Mouse (Mus musculus) ES-Bruce4 (cell line): ENCODE results near the gene Insl3. TPM values are rescaled to one million over a fixed set of nuclear protein-coding genes. Genes with fewer than 3 reads are reported as not detected.

ENCODE experiments used
- H3K27ac ChIP-seq: 2 replicates; pipeline ENCODE4 v1.5.1; 2012; ENCODE audit warnings: low read length, inconsistent platforms; ENCODE audit not compliant: insufficient read depth
- H3K27me3 ChIP-seq: 2 replicates; pipeline ENCODE4 v1.6.1; 2012; ENCODE audit warnings: mild to moderate bottlenecking, low read length, inconsistent platforms; ENCODE audit not compliant: control insufficient read depth, poor library complexity, insufficient read depth, severe bottlenecking
- H3K36me3 ChIP-seq: 2 replicates; pipeline ENCODE4 v1.6.1; 2012; ENCODE audit warnings: inconsistent platforms, mild to moderate bottlenecking, low read length, moderate library complexity; ENCODE audit not compliant: control insufficient read depth, poor library complexity, insufficient read depth, severe bottlenecking
- H3K4me1 ChIP-seq: one replicate; pipeline ENCODE4 v1.8.1; 2011; ENCODE audit warnings: low read length; ENCODE audit not compliant: control insufficient read depth, insufficient read depth
- H3K4me3 ChIP-seq: 2 replicates; pipeline ENCODE4 v1.5.1; 2011; ENCODE audit warnings: low read depth, mild to moderate bottlenecking, low read length
- H3K9ac ChIP-seq: 2 replicates; pipeline ENCODE4 v1.6.1; 2012; ENCODE audit warnings: low read depth, mild to moderate bottlenecking, inconsistent platforms; ENCODE audit not compliant: poor library complexity, severe bottlenecking
- H3K9me3 ChIP-seq: replicated peaks from 2 replicates; pipeline ENCODE4 v1.6.1; 2012; ENCODE audit warnings: mild to moderate bottlenecking, low read length, inconsistent platforms; ENCODE audit not compliant: control insufficient read depth, poor library complexity, insufficient read depth, severe bottlenecking
- CTCF ChIP-seq: IDR thresholded peaks from one replicate; pipeline ENCODE4 v1.8.1; 2011; ENCODE audit warnings: low read depth, low read length
- EP300 ChIP-seq: IDR thresholded peaks from 2 replicates; pipeline ENCODE4 v1.6.1; 2011; ENCODE audit warnings: low read depth, low read length; ENCODE audit not compliant: insufficient read depth
- POLR2A ChIP-seq: IDR thresholded peaks from one replicate; pipeline ENCODE4 v1.8.1; 2011; ENCODE audit warnings: low read length; ENCODE audit not compliant: insufficient read depth
- polyA plus RNA-seq: library from polyadenylated mRNA; stranded (reverse); fragments of >200 nt; gene quantifications from 2 replicates; pipeline ENCODE4 v1.2.4, GENCODE M21; 2011; ENCODE audit warnings: low read depth; ENCODE audit not compliant: missing spikeins, insufficient read depth, insufficient read length

The Insl3 gene
- polyA plus RNA-seq, 1 experiment: 1.3 TPM

- peak overlapping the region; percentile 71 for H3K9ac ChIP-seq
- H3K27ac ChIP-seq: no peak overlapping the region
- peak overlapping the region; percentile 55 for H3K4me3 ChIP-seq
- TF ChIP-seq CTCF (peak; percentile 28), EP300 (no peak)
- no peaks in the 10 kb centered on the region for H3K9me3 ChIP-seq
- no peaks in the 10 kb centered on the region for H3K36me3 ChIP-seq
- no peaks in the 10 kb centered on the region for H3K27me3 ChIP-seq
- H3K4me1 ChIP-seq: peaks cover 7% of the 10 kb centered on the region
Measured at GRCm38 (mm10) chr8:71679116-71679515, 9.9 kb upstream of the Insl3 start.

DNA sequence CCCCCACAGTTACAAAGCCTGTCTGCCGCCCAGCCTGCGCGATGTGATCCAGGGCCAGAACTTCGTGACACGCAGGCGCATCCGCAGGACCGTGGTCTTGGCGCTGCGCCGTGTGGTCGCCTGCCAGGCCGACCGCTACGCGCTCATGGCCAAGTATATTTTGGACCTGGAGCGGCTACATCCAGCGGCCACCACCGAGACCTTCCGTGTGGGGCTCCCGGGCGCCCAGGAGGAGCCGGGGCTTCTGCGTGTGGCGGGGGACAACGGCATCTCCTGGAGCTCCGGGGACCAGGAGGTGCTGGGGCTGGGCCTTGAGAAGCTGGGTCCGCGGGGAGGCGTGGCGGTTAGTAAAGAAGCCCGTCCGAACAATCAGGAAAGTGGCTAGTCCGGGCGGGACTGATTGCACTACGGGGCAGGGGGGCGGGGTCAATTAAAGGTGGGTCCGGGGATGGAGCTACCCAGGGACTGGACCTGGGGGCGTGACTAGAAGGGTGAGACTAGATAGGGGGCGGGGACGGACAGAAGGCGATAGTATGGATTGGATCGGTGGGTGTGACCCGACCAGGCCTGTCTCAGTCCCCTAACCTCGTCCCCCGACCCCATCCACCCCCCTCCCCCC is 9.4 kb upstream of the Insl3 start:
- 0 out of 2 replicates have a peak, but pooled peaks have one; percentile 30 for TF ChIP-seq EP300
- TF ChIP-seq CTCF: no peak
- no peak for TF ChIP-seq POLR2A
- H3K36me3 ChIP-seq: no peaks in the 10 kb centered on the region
- no peaks in the 10 kb centered on the region for H3K9me3 ChIP-seq
- no peak overlapping the region for H3K27ac ChIP-seq
- H3K9ac ChIP-seq: peak overlapping the region; percentile 71
- no peaks in the 10 kb centered on the region for H3K27me3 ChIP-seq
- peak overlapping the region; percentile 55 for H3K4me3 ChIP-seq
- peaks cover 7% of the 10 kb centered on the region for H3K4me1 ChIP-seq

DNA sequence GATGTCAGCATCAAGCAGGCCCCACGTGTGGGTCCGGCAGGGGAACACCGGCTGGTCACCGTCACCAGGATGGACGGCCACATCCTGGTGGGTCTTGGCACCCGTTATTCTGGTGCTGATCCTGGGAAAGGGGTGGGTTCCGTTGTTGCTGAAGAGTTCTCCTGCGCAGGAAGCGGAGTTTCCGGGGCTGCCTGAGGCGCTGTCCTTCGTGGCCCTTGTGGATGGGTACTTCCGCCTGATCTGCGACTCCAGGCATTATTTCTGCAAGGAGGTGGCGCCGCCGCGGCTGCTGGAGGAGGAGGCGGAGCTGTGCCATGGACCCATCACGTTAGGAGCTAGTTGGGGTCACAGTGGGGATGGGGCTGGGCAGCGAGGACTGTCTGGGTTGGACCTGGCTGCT is 8.5 kb upstream of the Insl3 start:
- TF ChIP-seq CTCF (no peak), POLR2A (no peak), EP300 (no peak)
- Histone ChIP-seq H3K9ac (0 out of 2 replicates have a peak overlapping the region, but pooled peaks have one; percentile 1), H3K36me3 (no peaks in the 10 kb centered on the region), H3K4me3 (peak overlapping the region; percentile 15), H3K27me3 (no peaks in the 10 kb centered on the region), H3K9me3 (no peaks in the 10 kb centered on the region), H3K27ac (no peak overlapping the region), H3K4me1 (peaks cover 4% of the 10 kb centered on the region)

DNA sequence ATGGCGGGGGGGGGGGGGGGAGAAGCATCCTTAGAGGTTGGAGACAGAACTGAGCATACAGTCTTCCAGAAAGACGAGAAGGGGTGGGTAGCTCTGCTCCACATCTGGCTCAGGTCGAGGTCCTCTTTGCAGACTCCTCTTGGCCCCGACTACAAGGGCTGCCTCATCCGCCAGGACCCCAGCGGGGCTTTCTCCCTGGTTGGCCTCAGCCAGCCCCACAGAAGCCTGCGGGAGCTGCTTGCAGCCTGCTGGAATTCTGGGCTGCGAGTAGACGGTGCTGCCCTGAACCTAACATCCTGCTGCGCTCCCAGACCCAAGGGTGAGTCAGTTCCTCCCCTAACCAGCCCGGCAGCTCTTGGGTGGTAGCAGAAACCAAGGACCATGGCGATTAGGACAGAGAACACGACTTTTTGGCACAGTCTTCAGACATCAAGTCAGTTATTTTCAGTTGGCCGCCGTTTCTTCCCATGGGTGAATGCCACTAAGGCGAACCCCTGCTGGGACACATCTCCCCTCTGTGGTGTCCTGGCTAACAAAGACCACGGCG is 7.6 kb upstream of the Insl3 start:
- H3K27ac ChIP-seq: no peak overlapping the region
- H3K36me3 ChIP-seq: no peaks in the 10 kb centered on the region
- H3K4me1 ChIP-seq: peaks cover 4% of the 10 kb centered on the region
- H3K9me3 ChIP-seq: no peaks in the 10 kb centered on the region
- TF ChIP-seq EP300 (no peak), POLR2A (no peak), CTCF (no peak)
- no peak overlapping the region for H3K4me3 ChIP-seq
- no peak overlapping the region for H3K9ac ChIP-seq
- no peaks in the 10 kb centered on the region for H3K27me3 ChIP-seq

DNA sequence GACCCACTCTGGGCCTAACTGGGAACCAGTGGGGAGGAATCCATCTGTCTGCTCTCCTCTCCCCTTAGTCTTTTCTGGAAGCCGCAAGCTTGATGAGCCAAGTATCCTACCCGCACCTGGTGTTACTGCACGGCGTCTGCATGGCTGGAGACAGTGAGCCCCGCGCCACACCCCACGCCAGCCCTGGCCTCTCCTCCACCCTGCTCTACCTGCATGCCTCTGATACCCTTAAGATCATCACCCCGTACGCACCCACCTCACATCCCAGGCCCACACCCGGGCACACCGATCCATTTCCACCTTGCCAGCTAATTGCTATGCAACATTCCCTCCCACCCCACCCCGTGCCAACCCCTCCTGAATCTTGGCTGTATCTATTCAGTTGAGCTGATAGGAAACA is 6.2 kb upstream of the Insl3 start:
- H3K27me3 ChIP-seq: no peaks in the 10 kb centered on the region
- TF ChIP-seq EP300 (no peak), POLR2A (no peak), CTCF (no peak)
- no peak overlapping the region for H3K4me3 ChIP-seq
- no peak overlapping the region for H3K9ac ChIP-seq
- H3K9me3 ChIP-seq: no peaks in the 10 kb centered on the region
- peaks cover 9% of the 10 kb centered on the region for H3K4me1 ChIP-seq
- H3K27ac ChIP-seq: no peak overlapping the region
- no peaks in the 10 kb centered on the region for H3K36me3 ChIP-seq

- H3K4me3 ChIP-seq: no peak overlapping the region
Measured at GRCm38 (mm10) chr8:71684701-71685100, 4.3 kb upstream of the Insl3 start.

More at GRCm38 (mm10) chr8:71684701-71685100, 4.3 kb upstream of the Insl3 start:
- H3K27me3 ChIP-seq: no peaks in the 10 kb centered on the region
- TF ChIP-seq CTCF (no peak), EP300 (no peak), POLR2A (no peak)
- no peak overlapping the region for H3K27ac ChIP-seq
- 0 out of 2 replicates have a peak overlapping the region, but pooled peaks have one; percentile 4 for H3K9ac ChIP-seq
- peaks cover 12% of the 10 kb centered on the region for H3K4me1 ChIP-seq
- no peaks in the 10 kb centered on the region for H3K9me3 ChIP-seq
- H3K36me3 ChIP-seq: no peaks in the 10 kb centered on the region
